Mouse (Mus musculus) limb, embryonic 15.5 days (tissue): ENCODE results near the gene Pask. TPM values are rescaled to one million over a fixed set of nuclear protein-coding genes. Genes with fewer than 3 reads are reported as not detected.
A peak's percentile ranks its signal among the peaks of the same experiment; 100 is the strongest.
"Not testable (repeated sequence)": the region's sequence is repeated elsewhere in the genome, so short reads cannot be mapped to it uniquely, and the experiment has no call there.

Experiments
- ATAC-seq: fragments of 200-750 bp; cut with Nextera tagmentation; 2 replicates; pipeline ENCODE4 v1.8.0; 2017; ENCODE audit warnings: low read depth, moderate TSS enrichment; ENCODE audit not compliant: insufficient number of reproducible peaks, low FRiP score, low TSS enrichment
- H3K27ac ChIP-seq: fragments of 300-500 bp; sonication (generic); 2 replicates; pipeline ENCODE4 v1.5.1; 2015; ENCODE audit warnings: moderate library complexity, mild to moderate bottlenecking, inconsistent platforms
- H3K27me3 ChIP-seq: fragments of 300-500 bp; sonication (generic); 2 replicates; pipeline ENCODE4 v1.6.1; 2015; ENCODE audit warnings: inconsistent platforms
- H3K36me3 ChIP-seq: fragments of 300-500 bp; sonication (generic); 2 replicates; pipeline ENCODE4 v1.6.1; 2015; ENCODE audit warnings: inconsistent platforms
- H3K4me1 ChIP-seq: fragments of 300-500 bp; sonication (generic); 2 replicates; pipeline ENCODE4 v1.6.1; 2015; ENCODE audit warnings: inconsistent platforms
- H3K4me2 ChIP-seq: fragments of 300-500 bp; sonication (generic); 2 replicates; pipeline ENCODE4 v1.6.1; 2015; ENCODE audit warnings: mild to moderate bottlenecking, inconsistent platforms
- H3K4me3 ChIP-seq: fragments of 300-500 bp; sonication (generic); 2 replicates; pipeline ENCODE4 v1.5.1; 2015; ENCODE audit warnings: mild to moderate bottlenecking, inconsistent platforms
- H3K9ac ChIP-seq: fragments of 300-500 bp; sonication (generic); 2 replicates; pipeline ENCODE4 v1.6.1; 2015; ENCODE audit warnings: inconsistent platforms
- H3K9me3 ChIP-seq: fragments of 300-500 bp; sonication (generic); 2 replicates; pipeline ENCODE4 v1.6.1; 2016; ENCODE audit warnings: inconsistent platforms
- WGBS: fragments of 180-500 bp; shearing (Covaris S2); methylation state at CpG from one replicate; pipeline ENCODE4 v1.1.7; 2015; 5-methylcytosine and 5-hydroxymethylcytosine counted together
- polyA plus RNA-seq: library from polyadenylated mRNA; unstranded; fragments of >200 nt; fragmentation: Nextera tagmentation; extraction: Ambion mirVana; gene quantifications from 2 replicates; pipeline ENCODE4 v1.2.1, GENCODE M21; 2015

The Pask gene
- polyA plus RNA-seq, 1 experiment from 2014 or later = 12.3 TPM

DNA sequence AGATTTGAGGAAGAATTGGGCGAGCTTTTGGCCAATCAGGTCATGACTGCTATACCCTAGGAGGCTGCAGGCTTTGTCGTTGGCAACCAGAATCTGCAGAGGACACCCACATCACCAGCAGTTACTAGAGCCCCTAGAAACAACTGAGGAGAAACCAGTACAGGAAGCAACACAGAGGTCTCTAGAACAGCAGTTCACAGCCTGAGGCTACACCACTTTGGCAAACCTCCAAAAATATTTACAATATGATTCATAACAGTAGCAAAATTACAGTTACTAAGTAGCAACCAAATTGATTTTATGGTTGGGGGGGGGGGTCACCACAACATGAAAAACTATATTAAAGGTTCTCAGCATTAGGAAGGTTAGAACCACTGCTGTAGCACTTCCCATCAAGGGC, 8.7 kb downstream of the Pask start:
- Histone ChIP-seq H3K36me3 (peaks cover 47% of the 10 kb centered on the region), H3K9ac (no peak overlapping the region)
- WGBS = 69% methylated on average over 2 of the region's 2 CpGs

DNA sequence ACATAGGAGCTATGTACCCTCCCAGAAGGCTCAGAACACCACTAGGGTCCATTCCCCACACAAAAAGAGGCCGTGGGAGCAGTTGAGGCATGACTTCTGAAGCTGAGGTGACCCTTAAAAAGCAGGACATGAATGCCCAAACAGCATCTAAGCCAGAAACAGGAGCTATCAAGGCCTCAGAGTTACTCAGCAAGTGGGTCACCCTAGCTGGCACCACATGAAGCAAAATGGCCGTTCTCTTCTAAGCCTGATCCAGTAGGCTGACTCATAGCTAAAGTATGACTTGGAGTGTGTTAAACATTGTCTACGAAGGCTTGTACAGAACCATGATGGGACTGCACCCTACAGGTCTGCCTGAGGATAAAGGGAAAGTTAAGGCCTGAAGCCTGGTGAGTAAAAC, 16.8 kb downstream of the Pask start:
- no peak for ATAC-seq
- H3K27me3 ChIP-seq = no peaks in the 10 kb centered on the region
- no peaks in the 10 kb centered on the region for H3K9me3 ChIP-seq
- no peak overlapping the region for H3K27ac ChIP-seq
- H3K4me3 ChIP-seq = no peak overlapping the region
- no peaks in the 10 kb centered on the region for H3K4me1 ChIP-seq
- no peak overlapping the region for H3K9ac ChIP-seq
- 89% methylated on average over 3 of the region's 3 CpGs for WGBS
- H3K36me3 ChIP-seq = peaks cover 67% of the 10 kb centered on the region
- no peak overlapping the region for H3K4me2 ChIP-seq

More for the DNA sequence above, 8.7 kb downstream of the Pask start:
- no peaks in the 10 kb centered on the region for H3K27me3 ChIP-seq
- no peaks in the 10 kb centered on the region for H3K4me1 ChIP-seq
- no peak overlapping the region for H3K27ac ChIP-seq
- H3K4me3 ChIP-seq = no peak overlapping the region
- H3K9me3 ChIP-seq = no peaks in the 10 kb centered on the region
- H3K4me2 ChIP-seq = no peak overlapping the region
- no peak for ATAC-seq

DNA sequence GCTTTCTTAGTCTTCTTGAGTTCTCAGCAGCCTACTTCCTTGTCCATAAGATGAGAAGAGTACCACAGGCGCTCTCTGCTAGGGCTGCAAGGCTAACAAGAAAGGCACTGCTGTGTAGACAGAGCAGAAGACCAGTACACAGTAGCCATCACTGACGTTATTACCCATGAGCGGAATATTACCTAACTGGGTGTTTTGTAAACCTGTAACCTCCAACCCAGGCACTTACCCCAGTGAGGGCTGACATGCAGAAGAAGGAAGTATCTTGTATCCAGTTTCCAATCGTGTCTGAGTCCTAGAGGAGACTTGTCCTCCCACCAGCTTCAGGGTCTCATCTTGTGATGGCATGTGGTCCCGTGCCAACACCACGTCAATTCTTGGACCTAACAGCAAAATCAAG, 19.3 kb downstream of the Pask start:
- no peaks in the 10 kb centered on the region for H3K9me3 ChIP-seq
- 91% methylated on average over 6 of the region's 6 CpGs for WGBS
- H3K27me3 ChIP-seq = no peaks in the 10 kb centered on the region
- no peaks in the 10 kb centered on the region for H3K4me1 ChIP-seq
- H3K36me3 ChIP-seq = peaks cover 79% of the 10 kb centered on the region
- no peak overlapping the region for H3K27ac ChIP-seq
- H3K9ac ChIP-seq = no peak overlapping the region
- no peak for ATAC-seq
- H3K4me2 ChIP-seq = no peak overlapping the region
- no peak overlapping the region for H3K4me3 ChIP-seq

DNA sequence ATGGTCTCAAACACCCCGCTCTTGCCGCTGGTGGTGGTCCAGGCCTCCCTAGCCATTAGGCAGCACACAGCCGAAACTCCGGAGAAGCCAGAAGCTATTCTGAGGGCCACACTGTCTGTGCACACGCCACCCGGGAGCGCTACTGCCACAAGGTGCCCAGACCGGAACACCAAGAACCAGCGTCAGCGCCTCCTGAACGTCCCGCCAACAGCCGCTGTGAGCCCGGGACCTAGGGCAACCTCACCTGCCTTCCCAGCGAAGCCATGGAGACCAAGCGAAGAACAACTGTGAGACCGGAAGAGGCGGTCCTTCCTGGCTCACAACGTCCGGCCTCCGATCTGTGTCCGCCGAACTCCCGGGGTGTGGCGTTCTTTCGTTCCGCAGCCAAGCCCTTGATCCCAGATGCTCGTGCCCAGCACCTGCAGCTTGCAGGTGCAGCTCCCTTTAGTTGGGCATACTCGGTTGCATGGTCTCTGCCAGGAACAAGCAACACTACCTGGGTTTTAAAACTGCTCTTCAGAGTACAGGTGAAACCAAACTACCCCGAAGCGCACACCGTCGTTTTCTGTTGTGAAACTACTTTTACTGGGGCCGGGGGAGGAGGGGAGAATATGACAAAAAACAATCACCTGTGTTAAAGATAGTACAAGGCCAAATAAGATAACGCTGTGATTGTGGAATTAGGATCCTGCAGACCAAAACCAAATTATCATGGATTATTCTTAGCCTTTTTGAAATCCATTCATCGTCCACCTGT, 37.5 kb downstream of the Pask start, which contains the start of gene Mterf4:
Mterf4 (minus strand) TSS at position 335 of the 757 bp plus-strand sequence.
- H3K4me3 ChIP-seq = peak within 1 kb of the TSS; percentile 74
- peak within 1 kb of the TSS; percentile 70 for H3K4me2 ChIP-seq
- 0 out of 2 replicates have a peak within 1 kb of the TSS, but pooled peaks have one; percentile 54 for H3K27ac ChIP-seq
- no peaks in the 10 kb centered on the region for H3K27me3 ChIP-seq
- peak; percentile 76; the same call in 1 of the 2 replicates for ATAC-seq
- H3K36me3 ChIP-seq = peaks cover 41% of the 10 kb centered on the region
- H3K9me3 ChIP-seq = no peaks in the 10 kb centered on the region
- 7% methylated on average over 36 of the region's 36 CpGs for WGBS
- peak within 1 kb of the TSS; percentile 70 for H3K9ac ChIP-seq
- H3K4me1 ChIP-seq = peaks cover 15% of the 10 kb centered on the region

DNA sequence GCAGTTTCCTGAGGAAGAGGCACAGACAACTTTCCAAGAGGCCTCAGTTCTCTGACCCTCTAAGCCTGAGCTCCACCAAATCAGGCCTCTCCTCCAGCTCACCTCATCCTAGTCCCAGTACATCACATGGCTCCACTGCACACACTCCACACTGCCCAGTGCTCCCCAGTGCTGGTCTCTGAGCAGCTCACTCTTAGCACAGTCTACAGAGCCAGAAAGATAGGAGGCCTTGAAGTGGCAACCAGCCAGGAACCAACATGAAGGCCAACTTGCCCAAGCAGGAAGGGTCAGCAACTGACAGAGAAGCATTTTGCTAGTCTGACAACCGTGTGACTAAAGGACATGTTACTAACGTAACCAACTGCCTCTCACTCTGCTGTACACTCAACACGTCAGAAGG, 42.7 kb downstream of the Pask start:
- no peak for ATAC-seq

DNA sequence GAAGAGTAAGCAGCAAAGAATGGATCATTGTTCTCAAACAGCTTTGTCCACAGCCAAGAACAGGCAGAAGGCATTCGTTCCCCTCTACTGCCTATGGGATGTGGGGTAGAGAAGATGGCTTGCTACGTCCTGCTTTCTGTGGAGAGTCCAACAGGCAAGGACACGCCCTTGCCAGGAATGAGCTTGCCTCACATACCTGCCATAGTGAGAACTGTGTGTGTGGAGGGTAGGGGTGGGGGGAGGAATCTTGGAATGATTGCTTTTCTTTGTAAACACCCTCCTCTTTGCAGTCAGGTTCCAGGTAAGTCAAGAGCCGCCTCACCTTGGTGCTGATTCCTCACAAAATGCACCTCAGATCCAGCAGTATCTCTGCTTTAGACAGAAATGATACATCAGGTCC, 43.5 kb downstream of the Pask start:
- WGBS = 79% methylated on average over 4 of the region's 4 CpGs
- H3K27ac ChIP-seq = no peak overlapping the region
- no peak for ATAC-seq

More for the DNA sequence above, 42.7 kb downstream of the Pask start:
- Histone ChIP-seq H3K4me1 (peaks cover 12% of the 10 kb centered on the region), H3K9ac (no peak overlapping the region), H3K36me3 (peaks cover 80% of the 10 kb centered on the region), H3K27me3 (no peaks in the 10 kb centered on the region), H3K9me3 (no peaks in the 10 kb centered on the region), H3K27ac (no peak overlapping the region), H3K4me2 (no peak overlapping the region), H3K4me3 (no peak overlapping the region)
- WGBS = 87% methylated on average over 3 of the region's 3 CpGs

DNA sequence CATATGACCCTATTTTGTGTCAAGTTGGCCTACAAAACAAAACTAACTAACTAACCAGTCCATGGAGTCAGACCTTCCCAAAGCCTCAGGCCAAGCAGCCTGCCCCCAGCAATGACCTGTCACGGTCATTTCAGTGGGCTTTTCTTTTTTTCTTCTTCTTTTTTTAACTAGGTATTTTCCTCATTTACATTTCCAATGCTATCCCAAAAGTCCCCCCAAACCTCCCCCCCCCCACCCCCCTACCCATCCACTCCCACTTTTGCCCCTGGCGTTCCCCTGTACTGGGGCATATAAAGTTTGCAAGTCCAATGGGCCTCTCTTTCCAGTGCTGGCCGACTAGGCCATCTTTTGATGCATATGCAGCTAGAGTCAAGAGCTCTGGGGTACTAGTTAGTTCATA, 48.8 kb downstream of the Pask start:
- not testable (repeated sequence) for H3K4me2 ChIP-seq
- H3K36me3 ChIP-seq = peaks cover 71% of the 10 kb centered on the region
- 67% methylated on average over 3 of the region's 3 CpGs for WGBS

More for the DNA sequence above, 43.5 kb downstream of the Pask start:
- Histone ChIP-seq H3K4me2 (no peak overlapping the region), H3K36me3 (peaks cover 81% of the 10 kb centered on the region), H3K4me1 (peaks cover 6% of the 10 kb centered on the region), H3K27me3 (no peaks in the 10 kb centered on the region), H3K9me3 (no peaks in the 10 kb centered on the region), H3K9ac (no peak overlapping the region), H3K4me3 (no peak overlapping the region)

DNA sequence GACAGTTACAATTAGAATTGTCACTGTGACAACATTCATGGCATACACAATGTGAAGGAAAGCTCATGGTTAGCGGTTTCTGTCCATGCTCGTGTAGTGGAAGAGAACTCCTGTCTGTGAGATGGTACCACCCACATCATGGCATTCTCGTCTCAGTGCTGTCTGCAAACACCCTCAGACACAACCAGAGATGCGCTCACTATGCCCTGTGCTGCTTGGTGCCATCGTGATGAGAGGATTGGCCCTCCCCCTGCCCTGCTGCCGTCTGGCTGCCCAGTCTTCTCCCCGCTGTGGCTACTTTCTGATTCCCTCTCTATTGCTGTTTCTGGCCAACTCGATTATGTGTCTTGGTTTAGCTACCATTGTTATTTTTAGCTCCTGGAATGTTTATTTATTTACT, 51.3 kb downstream of the Pask start:
- Histone ChIP-seq H3K9ac (no peak overlapping the region), H3K4me2 (no peak overlapping the region), H3K9me3 (no peaks in the 10 kb centered on the region), H3K36me3 (peaks cover 60% of the 10 kb centered on the region), H3K4me1 (no peaks in the 10 kb centered on the region), H3K4me3 (no peak overlapping the region), H3K27me3 (no peaks in the 10 kb centered on the region), H3K27ac (no peak overlapping the region)
- 82% methylated on average over 8 of the region's 8 CpGs for WGBS
- no peak for ATAC-seq

More for the DNA sequence above, 48.8 kb downstream of the Pask start:
- not testable (repeated sequence) for H3K27ac ChIP-seq, H3K9me3 ChIP-seq, H3K4me1 ChIP-seq, H3K4me3 ChIP-seq, ATAC-seq, H3K9ac ChIP-seq, H3K27me3 ChIP-seq

DNA sequence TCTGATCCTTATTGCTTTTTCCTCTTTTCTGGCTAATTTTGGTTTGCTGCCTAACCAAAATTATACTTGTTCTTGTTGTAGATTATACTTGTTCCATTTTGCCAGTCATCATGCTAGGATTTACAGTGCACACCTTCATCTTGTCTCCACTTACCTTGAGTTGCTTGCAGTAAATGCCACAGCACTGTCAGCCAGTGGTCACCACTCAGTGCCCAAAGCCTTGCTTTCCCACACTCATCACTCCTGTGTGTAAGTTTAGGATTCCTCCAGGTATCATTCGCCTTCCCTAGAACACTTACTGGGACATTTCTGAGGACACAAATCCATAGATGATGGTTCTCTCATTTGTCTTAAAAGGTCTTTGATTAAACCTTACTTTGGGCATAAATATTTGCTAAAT, 51.7 kb downstream of the Pask start:
- Histone ChIP-seq H3K4me1 (no peaks in the 10 kb centered on the region), H3K36me3 (peaks cover 60% of the 10 kb centered on the region), H3K4me2 (no peak overlapping the region), H3K27me3 (no peaks in the 10 kb centered on the region), H3K9ac (no peak overlapping the region), H3K4me3 (no peak overlapping the region), H3K27ac (no peak overlapping the region), H3K9me3 (no peaks in the 10 kb centered on the region)
- 96% methylated on average over 1 of the region's 1 CpGs for WGBS
- ATAC-seq = no peak

DNA sequence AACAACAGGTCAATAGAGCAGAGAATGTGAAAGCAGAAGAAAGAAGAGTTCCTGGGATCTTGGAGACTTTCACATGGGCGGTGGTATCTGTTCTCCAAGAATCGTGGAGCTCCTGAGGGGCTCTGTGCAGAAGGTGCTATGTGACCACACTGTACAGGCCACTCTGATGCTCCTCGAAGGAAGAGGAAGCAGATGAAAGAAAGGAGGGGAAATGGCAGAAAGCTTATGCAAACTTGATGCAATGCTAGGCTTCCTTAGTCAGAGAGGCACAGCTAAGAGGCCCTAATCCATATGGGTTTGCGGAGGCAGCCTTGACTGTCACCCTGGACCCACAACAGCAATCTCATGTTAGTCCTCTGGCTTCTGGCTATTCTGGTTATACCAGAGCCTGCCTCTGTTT, 52.3 kb downstream of the Pask start:
- no peak overlapping the region for H3K9ac ChIP-seq
- H3K9me3 ChIP-seq = no peaks in the 10 kb centered on the region
- no peak overlapping the region for H3K4me3 ChIP-seq
- no peak for ATAC-seq
- no peaks in the 10 kb centered on the region for H3K4me1 ChIP-seq
- H3K27me3 ChIP-seq = no peaks in the 10 kb centered on the region
- H3K27ac ChIP-seq = no peak overlapping the region
- H3K36me3 ChIP-seq = peaks cover 55% of the 10 kb centered on the region
- H3K4me2 ChIP-seq = no peak overlapping the region
- WGBS = 80% methylated on average over 4 of the region's 4 CpGs

DNA sequence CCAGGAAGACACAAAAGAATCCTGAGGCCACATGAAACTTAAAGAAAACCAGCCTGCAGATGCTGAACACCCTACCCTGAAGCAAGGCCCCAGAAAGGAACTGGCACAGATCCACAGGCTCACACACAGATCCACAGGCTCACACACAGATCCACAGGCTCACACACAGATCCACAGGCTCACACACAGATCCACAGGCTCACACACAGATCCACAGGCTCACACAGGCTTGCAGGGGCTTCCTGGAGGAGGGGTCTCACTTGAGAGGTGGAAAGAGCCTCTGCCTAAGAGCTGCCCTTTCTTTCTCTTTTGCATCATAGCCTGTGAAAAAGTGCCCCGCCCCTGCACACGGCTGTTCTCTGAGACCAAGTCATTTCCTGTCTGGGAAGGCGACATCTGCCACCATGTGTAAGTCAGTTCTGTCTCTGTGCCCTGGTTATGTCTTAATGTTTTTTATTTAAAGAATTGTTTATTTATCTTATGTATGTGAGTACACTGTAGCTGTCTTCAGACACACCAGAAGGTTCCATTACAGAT, 53.5 kb downstream of the Pask start:
- peaks cover 62% of the 10 kb centered on the region for H3K36me3 ChIP-seq

DNA sequence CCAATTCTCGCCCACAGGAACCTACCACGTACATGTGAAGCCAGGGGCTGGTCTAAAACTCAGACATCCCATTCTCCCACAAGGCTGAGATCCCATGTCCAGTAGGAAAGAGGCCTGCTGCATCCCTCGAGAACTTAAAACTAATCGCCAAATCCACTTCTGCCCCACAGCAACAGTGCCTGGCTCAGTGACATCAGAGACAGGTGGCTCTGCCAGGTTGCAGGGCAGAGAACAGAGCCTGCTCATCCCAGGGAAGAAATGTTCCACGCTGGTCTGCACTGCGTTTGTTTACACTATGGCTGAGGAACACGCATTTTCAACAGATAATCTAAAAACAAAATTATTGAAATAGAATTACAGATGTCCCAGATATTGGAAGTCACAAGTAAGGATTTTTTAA, 66.2 kb downstream of the Pask start:
- Histone ChIP-seq H3K27ac (no peak overlapping the region), H3K4me1 (no peaks in the 10 kb centered on the region), H3K9me3 (no peaks in the 10 kb centered on the region), H3K36me3 (peaks cover 20% of the 10 kb centered on the region; the same call in 1 of the 2 replicates), H3K9ac (no peak overlapping the region), H3K27me3 (no peaks in the 10 kb centered on the region), H3K4me2 (no peak overlapping the region), H3K4me3 (no peak overlapping the region)
- 76% methylated on average over 7 of the region's 7 CpGs for whole genome bisulfite sequencing
- ATAC-seq = no peak

More for the DNA sequence above, 53.5 kb downstream of the Pask start:
- no peak for ATAC-seq
- no peak overlapping the region for H3K27ac ChIP-seq
- no peak overlapping the region for H3K9ac ChIP-seq
- no peaks in the 10 kb centered on the region for H3K4me1 ChIP-seq
- H3K27me3 ChIP-seq = no peaks in the 10 kb centered on the region
- no peak overlapping the region for H3K4me3 ChIP-seq
- whole genome bisulfite sequencing = 44% methylated on average over 3 of the region's 3 CpGs
- H3K9me3 ChIP-seq = no peaks in the 10 kb centered on the region
- no peak overlapping the region for H3K4me2 ChIP-seq
